Mouse (Mus musculus) testis, adult 2 months (tissue): Measurements from ENCODE around the gene Desi2. TPM values are rescaled to one million over a fixed set of nuclear protein-coding genes. Genes with fewer than 3 reads are reported as not detected.
A peak's percentile ranks its signal among the peaks of the same experiment; 100 is the strongest.
"Not testable (repeated sequence)": the region's sequence is repeated elsewhere in the genome, so short reads cannot be mapped to it uniquely, and the experiment has no call there.

ENCODE experiments used
- H3K27ac ChIP-seq: fragments of 200-500 bp; 2 replicates; pipeline ENCODE4 v1.5.1; 2012; ENCODE audit warnings: low read depth, low read length; ENCODE audit not compliant: control insufficient read depth, insufficient read depth
- H3K27me3 ChIP-seq: fragments of 200-500 bp; 2 replicates; pipeline ENCODE4 v1.6.1; 2012; ENCODE audit warnings: mild to moderate bottlenecking, low read length, moderate library complexity; ENCODE audit not compliant: control insufficient read depth, insufficient read depth
- H3K36me3 ChIP-seq: fragments of 200-500 bp; 2 replicates; pipeline ENCODE4 v1.6.1; 2012; ENCODE audit warnings: mild to moderate bottlenecking, low read length; ENCODE audit not compliant: control insufficient read depth, insufficient read depth
- H3K4me1 ChIP-seq: fragments of 200-500 bp; 2 replicates; pipeline ENCODE4 v1.6.1; 2012; ENCODE audit warnings: low read length; ENCODE audit not compliant: control insufficient read depth, insufficient read depth
- H3K4me3 ChIP-seq: fragments of 200-500 bp; 2 replicates; pipeline ENCODE4 v1.5.1; 2012; ENCODE audit warnings: low read depth, mild to moderate bottlenecking, low read length, moderate library complexity, mixed read lengths; ENCODE audit not compliant: control insufficient read depth
- CTCF ChIP-seq: fragments of 200-500 bp; IDR thresholded peaks from 2 replicates; pipeline ENCODE4 v1.5.1; 2012; ENCODE audit warnings: low read depth, mild to moderate bottlenecking, inconsistent platforms, low read length, moderate library complexity; ENCODE audit not compliant: control insufficient read depth, insufficient read depth, insufficient replicate concordance
- POLR2A ChIP-seq: fragments of 200-500 bp; IDR thresholded peaks from 2 replicates; pipeline ENCODE4 v1.6.1; 2012; ENCODE audit warnings: low read depth, mild to moderate bottlenecking, inconsistent platforms, low read length, moderate library complexity; ENCODE audit not compliant: control insufficient read depth
- polyA plus RNA-seq: library from polyadenylated mRNA; depleted of rRNA; stranded (reverse); fragments of >200 nt; gene quantifications from 2 replicates; pipeline ENCODE4 v1.2.3, GENCODE M21; 2012

Desi2 gene
- polyA plus RNA-seq, 1 experiment = 7.4 TPM

DNA sequence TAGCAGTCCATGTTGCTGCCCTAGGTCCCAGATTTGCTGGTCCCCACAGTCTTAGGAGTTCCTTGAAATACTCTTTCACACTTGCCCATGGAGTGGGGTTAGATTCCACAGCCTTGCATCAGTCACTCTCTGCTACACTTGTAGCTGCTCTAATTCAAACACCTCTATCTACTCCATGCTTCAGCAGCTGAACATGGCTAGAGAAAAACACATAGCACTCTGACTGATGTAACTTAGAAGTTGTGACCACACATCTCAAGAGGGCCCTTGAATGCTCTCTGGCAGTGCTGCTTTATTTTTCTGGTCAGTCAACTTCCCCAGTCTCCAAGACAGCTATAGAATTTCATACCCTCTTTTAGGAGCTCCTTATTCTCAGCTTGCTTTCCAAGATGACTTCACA lies 22.7 kb downstream of the Desi2 start:
- H3K27me3 ChIP-seq = no peaks in the 10 kb centered on the region
- H3K36me3 ChIP-seq = no peaks in the 10 kb centered on the region
- no peak for TF ChIP-seq CTCF
- no peak for TF ChIP-seq POLR2A
- no peak overlapping the region for H3K27ac ChIP-seq
- no peaks in the 10 kb centered on the region for H3K4me1 ChIP-seq
- no peak overlapping the region for H3K4me3 ChIP-seq

DNA sequence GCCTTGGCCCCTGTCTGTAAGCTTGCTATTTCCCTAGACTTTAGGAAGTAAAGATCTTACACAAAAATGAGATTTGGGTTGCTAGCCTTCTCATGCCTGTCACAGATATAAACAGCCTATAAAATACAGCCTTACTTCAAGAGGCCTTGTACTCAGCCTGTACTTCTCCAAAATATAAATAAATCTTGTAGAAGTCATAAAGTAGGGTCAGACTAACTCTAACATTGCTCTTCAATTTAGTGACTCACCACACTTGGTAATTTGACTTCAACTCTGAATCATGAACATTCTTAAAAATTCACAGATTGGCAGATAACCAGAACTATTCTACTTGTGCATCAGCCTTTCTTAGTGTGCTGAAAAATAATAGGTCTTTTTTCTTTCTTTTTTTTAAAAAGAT lies 29.9 kb downstream of the Desi2 start:
- Histone ChIP-seq H3K27ac (no peak overlapping the region), H3K36me3 (no peaks in the 10 kb centered on the region), H3K27me3 (no peaks in the 10 kb centered on the region), H3K4me1 (no peaks in the 10 kb centered on the region), H3K4me3 (no peak overlapping the region)
- TF ChIP-seq CTCF = no peak
- no peak for TF ChIP-seq POLR2A

DNA sequence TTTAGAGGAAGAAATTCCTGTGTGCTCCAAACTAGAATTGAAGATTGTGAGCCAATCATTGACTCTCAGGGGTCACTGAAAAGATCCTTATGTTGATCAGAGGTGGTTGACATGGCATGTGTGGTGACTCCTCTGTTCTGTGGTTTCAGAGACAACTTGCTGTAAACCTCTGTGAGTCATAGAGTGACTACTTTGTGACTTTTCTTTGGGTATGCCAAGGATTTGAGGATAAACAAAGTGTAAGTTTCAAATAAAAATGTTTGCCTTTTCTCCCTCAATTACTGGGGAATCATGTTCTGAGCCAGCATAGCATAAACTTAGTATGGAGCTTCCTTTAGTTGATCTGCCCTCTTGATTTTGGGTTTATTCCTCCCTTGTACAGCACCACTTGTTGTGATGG lies 31.1 kb downstream of the Desi2 start:
- Histone ChIP-seq H3K4me3 (no peak overlapping the region), H3K27ac (no peak overlapping the region), H3K36me3 (no peaks in the 10 kb centered on the region), H3K27me3 (no peaks in the 10 kb centered on the region), H3K4me1 (no peaks in the 10 kb centered on the region)
- TF ChIP-seq CTCF (no peak), POLR2A (no peak)

DNA sequence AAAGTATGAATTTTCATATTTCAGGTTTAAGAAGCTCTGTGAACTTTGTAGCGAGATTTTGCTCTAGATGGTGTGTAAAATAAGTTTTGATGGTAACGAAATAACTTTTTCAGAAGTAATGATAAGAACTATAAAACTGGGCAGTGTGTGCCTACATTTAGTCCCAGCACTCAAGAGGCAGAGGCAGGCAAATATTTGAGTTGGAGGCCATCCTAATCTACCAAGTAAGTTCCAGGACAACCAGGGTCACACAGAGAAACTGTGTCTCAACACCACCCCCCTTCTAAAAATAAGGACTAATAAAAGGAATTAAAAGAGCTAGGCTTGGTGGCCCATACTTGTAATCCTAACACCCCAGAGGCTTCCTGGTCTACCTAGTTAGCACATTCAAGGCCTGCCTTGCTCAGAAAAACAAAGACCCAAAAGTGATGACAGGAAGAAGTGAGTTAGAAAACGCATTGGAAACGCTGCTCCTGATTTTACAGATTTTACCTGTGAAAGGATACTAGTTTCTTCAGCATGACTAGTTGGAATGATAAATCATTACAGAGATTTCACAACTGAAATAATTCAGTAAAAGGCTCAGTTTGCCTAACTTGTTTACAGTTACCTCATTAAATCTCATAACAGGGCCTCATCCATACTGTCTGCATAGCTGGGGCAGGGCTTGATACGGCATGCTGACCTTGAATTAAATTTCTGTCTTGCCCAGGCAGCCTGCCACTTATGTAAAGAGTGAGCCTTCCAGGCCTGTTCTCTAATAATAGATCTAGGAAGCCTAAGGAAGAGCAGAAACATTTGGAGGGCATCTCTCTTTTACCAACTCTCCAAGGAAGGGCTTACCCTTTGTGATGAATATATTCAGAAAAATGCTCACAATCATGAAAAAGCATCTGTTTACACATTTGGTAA lies 32.2 kb downstream of the Desi2 start:
- Histone ChIP-seq H3K36me3 (no peaks in the 10 kb centered on the region), H3K4me1 (no peaks in the 10 kb centered on the region), H3K27me3 (no peaks in the 10 kb centered on the region), H3K27ac (0 out of 2 replicates have a peak overlapping the region, but pooled peaks have one; percentile 29), H3K4me3 (no peak overlapping the region)
- TF ChIP-seq POLR2A (no peak), CTCF (no peak)

DNA sequence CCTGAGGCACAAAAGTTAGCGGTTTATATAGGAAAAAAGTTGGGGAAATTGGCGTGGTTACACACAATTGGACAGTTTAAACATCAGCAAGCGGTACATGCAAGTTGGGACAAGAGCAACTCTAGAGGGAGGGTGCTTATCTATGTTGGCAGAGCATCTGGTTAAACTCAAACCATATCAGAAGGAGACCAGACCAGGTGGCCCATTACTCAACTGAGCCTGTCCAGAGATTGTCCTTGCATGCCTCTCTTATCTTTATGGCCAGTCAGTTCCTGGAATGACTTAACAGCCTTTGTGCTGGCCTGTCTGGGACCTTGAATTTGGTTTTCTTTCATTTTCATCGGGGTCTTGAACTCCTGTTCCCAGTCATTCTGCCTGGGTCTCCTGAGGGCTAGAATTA lies 41.7 kb downstream of the Desi2 start:
- not testable (repeated sequence) for H3K27me3 ChIP-seq, H3K4me1 ChIP-seq, H3K4me3 ChIP-seq, H3K27ac ChIP-seq, H3K36me3 ChIP-seq

DNA sequence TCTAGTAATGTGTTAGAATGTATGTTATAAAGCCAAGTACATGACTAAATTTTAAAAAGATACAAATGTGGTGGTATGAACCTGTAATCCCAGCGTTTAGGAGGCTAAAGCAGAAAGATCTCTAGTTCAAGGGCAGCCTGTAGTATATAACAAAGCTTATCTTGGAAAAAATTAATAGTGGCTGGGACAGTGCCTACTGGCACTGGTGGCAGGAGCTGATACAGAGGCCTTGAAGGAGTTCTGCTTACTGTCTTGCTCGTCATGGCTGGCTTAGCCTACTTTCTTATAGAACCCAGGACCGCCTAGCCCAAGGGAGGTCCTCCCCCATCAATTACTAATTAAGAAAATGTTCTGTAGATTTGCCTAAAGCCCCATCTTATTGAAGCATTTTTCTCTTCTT lies 46.9 kb downstream of the Desi2 start:
- Histone ChIP-seq H3K36me3 (no peaks in the 10 kb centered on the region), H3K4me1 (no peaks in the 10 kb centered on the region; the same call in 1 of the 2 replicates), H3K27ac (no peak overlapping the region), H3K27me3 (no peaks in the 10 kb centered on the region), H3K4me3 (no peak overlapping the region)
- TF ChIP-seq POLR2A = no peak
- TF ChIP-seq CTCF = no peak

DNA sequence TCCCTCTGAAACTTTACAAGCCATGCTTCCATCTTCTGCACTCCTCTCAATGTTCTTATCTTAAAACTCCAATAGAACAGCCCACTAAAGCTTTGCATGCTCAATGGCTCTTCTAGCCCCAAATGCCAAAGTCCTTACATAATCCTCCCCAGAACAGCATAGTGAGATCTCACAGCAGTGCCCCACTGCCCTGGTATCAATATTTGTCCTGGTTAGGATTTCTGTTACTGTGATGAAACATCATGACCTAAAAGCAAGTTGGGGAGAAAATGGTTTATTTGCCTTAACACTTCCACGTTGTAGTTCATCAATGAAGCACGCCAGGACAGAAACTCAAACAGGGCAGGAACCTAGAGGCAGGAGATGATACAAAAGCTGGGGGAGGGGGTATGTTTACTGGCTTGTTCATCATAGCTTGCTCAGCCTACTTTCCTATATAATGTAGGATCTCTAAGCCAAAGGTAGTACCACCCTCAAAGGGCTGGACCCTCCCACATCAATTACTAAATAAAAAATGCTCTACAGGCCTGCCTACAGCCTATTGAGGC lies 48.8 kb downstream of the Desi2 start:
- Histone ChIP-seq H3K4me3 (no peak overlapping the region), H3K36me3 (no peaks in the 10 kb centered on the region), H3K4me1 (no peaks in the 10 kb centered on the region; the same call in none of the 2 replicates), H3K27ac (no peak overlapping the region), H3K27me3 (no peaks in the 10 kb centered on the region)
- TF ChIP-seq CTCF = no peak
- no peak for TF ChIP-seq POLR2A

DNA sequence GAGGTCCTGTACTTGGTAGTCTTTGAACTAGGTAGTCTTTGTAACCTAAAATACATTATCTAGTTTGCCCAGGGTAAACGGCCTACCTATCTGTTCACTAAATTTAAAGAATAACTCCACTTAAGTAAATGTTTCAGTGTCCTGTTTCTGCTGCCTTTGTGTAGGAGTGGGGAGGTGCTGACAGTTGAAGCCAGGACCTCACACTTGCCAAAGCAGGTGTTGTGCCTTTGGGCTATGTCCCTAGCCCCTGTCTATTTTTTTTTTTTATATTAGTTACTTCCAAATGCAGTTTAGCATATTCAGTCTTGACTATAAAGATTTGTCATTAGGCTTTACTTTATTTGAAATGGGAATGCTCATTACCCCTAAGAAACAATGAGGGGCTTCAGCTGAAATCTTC lies 51.5 kb downstream of the Desi2 start:
- Histone ChIP-seq H3K4me3 (no peak overlapping the region), H3K27me3 (no peaks in the 10 kb centered on the region), H3K36me3 (no peaks in the 10 kb centered on the region; the same call in 1 of the 2 replicates), H3K4me1 (no peaks in the 10 kb centered on the region; the same call in none of the 2 replicates), H3K27ac (no peak overlapping the region)
- no peak for TF ChIP-seq CTCF
- no peak for TF ChIP-seq POLR2A
